Mouse (Mus musculus) urinary bladder, adult 18-20 months (tissue): Measurements from ENCODE around the gene Plvap.
A peak's percentile ranks its signal among the peaks of the same experiment; 100 is the strongest.

ENCODE experiments used
- DNase-seq, 2 experiments: peaks; one replicate each; pipeline ENCODE4 v3.0.0; 2022; ENCODE audit warnings: low spot score in 2 of 2, mixed read lengths in 2 of 2

The Plvap gene

DNA sequence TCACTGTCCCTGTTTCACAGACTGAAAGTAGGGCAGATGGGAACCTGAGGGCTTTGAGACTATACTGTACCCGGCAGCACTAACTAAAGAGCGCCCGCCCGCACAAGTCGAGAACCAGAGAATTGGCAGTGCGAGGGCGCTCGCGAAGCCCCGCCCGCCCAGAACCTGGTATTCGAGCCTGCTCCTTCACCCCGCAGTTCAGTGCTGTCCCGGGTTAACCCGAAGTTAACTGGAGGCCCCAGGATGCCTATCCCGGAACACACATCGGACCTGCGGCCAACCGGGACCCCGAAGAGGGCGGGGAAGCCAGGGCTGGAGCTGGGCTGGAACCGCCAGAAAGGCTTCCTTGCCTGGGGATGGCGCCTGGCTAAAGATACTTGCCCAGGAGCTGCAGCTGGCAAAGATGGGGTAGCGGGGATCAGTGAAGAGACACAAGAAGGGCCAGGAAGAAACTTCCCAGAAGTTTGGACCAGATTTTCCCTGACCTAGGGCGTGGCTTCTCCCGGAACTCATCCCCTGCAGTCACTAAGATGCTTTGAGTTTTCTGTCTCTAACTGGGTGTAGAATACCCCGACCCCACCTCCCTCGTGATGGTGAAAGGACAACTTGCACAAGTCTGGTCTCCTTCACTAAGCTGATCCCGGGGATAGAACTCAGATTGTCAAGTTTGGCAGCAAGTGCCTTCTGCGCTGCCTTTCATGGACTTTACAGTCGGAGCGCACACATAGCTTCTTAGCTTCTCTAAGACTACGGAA is 23.7 kb downstream of the Plvap start, which contains the start of gene Gtpbp3:
Gene Gtpbp3 (plus strand): TSS at position 413 of the 755 bp plus-strand sequence.
- DNase-seq: peak; percentile 75 to 79

DNA sequence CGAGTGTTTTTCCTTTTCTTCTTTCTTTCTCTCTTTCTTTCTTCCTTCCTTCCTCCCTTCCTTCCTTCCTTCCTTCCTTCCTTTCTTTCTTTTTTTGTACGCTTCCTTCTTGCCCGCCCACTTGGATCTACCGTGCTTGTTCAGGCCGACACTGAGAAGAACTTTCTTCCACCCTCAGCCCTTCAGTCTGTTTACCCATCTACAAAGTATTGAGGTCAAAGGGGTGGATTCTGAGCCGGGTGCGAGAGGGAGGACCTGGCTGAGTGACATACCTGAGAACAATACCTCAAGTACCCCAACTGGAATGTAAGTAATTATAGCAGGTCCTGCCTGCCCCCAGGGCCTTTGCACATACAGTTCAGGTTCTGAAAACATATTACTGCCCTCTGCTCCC is 25.4 kb downstream of the Plvap start:
- no peak for DNase-seq

DNA sequence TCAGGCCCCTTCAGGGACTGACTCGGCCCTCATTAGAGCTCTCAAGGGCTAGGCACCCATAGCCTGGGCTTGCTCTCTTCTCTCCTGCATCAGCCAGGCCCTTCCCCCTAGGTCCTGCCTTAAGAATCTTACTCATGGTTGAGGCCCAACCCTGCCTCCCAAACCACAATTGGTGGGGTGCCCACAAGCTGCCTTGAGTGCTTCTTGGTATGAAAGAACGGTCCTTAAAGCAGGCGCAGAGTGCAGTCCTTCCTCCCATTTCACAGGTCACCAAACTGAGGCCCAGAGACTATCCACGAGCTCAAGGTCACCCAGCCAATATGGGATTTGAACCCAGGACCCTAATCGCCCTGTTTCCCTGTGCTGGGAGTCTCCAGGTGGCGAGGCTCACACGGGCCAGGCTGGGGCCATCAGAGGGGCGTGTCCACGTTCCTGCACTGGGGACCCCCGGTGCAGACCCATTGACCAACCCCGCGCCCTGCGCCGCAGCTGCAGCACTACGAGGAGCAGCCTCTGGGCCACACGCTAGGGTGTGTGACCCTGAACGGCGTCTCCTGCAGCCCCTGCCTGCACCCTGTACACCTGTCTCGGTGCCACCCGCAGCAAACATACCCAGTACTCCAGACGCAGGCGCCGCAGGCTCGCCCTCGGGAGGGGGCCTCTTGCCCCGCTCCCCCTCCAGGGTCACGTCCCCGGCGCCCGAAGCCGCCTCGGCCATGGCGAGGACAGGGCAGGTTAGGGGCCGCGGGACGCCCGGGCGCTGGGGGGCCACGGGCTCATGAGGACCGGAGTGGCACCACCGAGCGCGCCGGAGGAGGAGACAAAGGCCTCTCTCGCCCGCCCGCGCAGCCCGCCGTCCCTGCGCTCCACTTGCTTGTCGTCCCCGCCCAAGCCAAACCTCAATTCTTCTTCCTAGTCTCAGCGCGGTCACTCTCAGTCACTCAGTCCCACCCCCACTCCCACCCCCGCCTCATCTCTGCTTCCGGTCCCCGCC is 26.1 kb downstream of the Plvap start, which contains the start of gene Ano8:
Gene Ano8 (minus strand): TSS at position 822 of the 994 bp plus-strand sequence.
- peak; percentile 75 to 76 for DNase-seq

DNA sequence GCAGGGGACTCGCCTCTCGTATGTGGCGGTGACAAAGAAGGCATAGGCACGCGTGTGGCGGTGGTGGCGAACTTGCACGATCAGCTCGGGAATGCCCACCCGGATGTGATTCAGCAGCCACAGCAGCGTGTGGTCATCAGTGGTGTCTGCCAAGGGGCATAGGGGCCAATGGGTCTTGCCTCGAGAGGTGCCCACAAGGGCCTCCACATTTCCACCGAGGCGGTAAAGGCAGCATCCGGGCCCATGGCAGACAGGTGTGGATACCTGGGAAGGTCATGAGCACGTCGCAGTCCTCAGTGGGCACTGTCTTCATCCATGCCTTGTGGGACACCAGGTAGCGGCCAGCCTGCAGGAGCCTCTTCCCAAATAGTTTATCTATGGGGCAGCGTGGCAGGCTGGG is 26.8 kb downstream of the Plvap start:
- no peak for DNase-seq

DNA sequence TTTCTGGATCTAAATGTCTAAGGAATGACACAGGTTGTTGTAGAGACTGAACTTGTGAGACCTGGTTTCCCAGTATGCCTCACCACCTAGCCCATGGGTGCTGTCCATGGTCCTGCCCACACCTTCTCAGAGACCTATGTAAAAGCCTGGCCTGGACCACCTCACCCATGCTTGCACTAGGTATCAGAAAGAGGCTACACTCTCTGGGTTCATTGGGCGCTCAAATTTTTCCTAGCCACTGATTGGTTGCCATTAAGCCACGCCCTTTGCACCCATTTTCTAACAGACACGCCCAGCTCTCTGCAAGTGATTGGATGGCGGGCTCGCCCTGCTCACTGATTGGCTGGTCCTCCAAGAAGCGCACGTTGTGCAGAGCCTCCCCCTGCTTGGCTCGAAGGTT is 27.6 kb downstream of the Plvap start:
- no peak for DNase-seq

DNA sequence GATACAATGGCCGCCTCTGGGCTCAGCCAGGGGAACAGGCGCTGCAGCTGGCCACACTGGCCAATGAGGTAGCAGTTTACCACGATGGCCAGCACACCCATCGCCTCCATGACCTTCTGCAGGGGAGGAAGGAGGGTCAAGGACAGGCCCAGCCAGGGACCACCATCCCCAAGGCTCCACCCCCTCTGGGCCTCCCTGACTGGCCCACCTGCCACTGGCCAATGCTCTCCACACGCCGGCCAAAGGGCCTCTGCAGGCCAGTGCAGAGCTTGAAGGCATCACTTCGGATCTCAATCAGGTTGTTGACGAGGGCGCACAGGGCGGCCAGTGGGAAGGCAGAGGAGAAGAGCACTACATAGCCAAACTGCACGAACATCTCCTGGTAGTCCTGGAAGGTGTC is 32.6 kb downstream of the Plvap start:
- DNase-seq: no peak

DNA sequence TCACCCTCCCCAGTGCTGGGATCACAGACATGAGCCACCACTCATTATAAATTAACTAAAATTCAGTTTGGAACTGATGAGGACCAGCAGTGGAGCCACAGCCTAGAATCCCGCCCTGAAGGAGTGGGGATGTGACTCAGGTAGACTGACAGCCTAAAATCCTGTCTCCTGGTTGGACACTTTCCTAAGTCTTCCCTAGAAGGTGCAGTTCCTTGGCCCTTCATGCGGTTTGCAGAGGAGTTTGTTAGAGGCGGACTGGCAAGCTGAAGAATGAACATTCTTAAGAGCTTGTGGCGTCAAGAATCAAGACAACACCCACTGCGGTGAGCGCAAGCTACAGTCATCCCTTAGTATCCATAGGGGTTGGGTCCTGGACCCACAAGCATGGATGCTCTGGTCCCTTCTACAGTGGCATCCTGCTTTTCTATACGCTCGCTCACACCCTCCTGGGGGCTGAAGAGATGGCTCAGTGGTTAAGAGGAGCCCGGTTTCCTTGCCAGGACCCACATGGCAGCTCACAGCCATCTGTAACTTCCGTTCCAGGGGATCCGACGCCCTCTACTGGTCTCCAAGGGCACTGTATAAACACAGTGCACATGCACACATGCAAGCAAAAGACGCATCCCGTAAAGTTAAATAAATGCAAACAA is 34.2 kb downstream of the Plvap start:
- no peak for DNase-seq

DNA sequence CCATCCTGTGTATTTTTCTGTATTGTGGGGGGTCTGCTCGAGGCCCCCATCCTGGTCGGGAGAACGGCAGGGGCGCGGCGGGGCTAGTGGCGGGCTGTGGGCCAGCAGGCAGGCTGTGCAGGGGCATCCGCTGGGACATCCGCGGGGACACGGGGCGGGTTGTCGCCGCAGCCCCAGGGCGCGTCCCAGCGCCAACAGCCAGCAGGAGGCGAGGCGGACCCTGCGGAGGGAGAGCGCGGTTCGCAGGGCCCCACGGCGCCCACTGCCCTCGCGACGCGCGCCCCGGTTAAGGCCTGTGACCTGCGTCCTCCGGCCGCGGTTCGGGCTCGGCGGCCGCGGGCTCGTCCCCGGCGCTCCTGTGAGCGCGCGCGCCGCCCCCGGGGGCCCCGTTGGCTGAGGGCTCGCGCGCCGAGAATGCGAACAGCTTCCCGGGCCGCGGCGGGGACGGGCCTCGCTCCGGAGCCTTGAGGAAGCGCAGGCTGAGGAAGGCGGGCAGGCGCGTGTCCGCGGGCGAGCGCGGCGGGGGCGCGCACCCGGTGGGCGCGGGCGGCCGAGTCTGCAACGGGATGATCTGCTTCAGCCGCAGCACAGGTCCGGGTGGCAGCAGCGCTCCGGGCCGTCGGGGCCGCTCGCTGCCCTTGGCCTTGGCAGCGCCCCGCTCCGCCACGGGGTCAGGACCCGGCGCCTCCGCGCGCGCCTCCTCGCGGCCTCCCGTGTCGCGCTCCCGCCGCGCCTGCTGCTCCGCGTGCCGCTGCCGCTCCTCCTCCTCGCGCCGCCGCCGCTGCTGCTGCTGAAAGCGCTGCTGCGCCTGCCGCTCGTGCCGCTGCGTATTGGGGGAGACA is 35.2 kb downstream of the Plvap start:
- peak; percentile 65 to 80 for DNase-seq

DNA sequence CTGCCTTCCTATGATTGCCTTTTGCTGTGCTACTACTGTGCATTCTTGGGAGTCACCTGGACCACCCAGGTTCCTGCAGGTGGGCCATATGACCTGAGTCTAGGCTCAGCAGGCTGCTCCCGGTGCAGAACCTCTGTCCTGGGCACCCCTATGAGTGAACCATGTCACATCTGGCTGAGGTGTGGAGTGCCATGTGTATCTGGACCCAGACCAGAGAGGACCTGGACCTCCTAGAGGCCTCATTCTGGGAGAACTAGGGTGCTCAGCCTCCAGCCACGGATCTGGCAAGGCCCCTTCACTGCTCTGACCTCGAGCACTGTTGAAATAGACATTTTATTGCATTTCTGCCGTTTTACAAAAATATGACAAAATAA is 35.9 kb downstream of the Plvap start:
- DNase-seq: no peak

DNA sequence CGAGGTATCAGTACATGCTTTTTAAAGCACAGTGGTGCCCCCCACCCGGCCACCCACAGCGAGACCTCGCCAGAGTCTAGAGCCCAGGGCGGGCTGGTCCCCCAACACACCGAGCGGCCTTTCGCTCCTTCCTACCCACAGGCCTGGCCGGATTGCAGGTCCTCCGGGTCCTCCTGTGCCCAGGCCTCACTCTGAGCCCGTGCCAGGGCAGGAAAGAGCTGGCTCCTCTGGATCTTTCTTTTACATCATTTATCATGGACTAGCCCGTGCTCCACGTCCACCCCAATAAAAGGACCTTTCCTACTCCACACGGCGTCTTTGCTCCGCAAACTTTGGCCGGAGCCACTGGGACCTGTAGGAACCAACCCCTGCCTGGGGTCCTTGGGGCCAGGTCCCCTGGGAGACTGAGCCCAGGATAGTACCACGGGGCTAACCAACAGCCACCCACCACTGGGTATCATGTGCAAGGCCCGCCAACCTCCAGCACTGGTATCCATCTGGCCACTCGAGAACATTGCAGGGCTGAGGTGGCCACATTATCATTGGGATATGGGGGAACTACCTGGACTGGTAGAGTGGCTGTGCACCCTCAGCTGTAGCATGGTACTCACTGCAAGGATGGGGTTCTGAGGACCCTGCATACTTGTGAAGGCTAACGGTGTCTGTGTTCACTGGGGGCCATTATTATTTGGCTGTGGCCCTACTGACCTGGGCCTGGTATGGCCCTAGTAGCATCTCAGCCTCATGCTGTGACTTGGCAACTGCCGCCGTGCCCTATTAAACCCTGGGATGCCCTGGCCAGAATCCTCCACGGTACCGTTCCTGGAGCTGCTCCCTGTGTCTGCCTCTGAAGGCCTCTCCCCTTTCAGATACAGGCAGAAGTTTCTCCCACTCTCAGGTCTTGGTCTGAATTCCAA is 36.5 kb downstream of the Plvap start:
- DNase-seq: no peak

DNA sequence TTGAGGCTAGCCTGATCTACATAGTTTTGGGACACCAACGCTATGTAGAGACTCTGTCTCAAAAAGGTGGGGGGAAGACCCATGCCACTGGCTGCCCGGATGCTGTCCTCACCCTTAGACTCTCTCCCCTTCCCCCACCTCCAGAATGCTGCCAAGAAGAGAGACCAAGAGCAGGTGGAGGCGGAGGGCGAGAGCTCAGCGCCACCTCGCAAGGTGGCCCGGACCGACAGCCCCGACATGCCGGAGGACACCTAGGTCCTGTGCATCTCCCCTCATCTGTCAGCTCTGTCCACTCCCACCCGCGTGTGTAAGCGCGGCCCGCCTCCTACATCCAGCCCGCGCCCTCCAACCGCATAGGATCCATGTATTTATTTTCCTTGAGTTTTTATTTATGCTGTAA is 37.2 kb downstream of the Plvap start:
- DNase-seq: no peak

DNA sequence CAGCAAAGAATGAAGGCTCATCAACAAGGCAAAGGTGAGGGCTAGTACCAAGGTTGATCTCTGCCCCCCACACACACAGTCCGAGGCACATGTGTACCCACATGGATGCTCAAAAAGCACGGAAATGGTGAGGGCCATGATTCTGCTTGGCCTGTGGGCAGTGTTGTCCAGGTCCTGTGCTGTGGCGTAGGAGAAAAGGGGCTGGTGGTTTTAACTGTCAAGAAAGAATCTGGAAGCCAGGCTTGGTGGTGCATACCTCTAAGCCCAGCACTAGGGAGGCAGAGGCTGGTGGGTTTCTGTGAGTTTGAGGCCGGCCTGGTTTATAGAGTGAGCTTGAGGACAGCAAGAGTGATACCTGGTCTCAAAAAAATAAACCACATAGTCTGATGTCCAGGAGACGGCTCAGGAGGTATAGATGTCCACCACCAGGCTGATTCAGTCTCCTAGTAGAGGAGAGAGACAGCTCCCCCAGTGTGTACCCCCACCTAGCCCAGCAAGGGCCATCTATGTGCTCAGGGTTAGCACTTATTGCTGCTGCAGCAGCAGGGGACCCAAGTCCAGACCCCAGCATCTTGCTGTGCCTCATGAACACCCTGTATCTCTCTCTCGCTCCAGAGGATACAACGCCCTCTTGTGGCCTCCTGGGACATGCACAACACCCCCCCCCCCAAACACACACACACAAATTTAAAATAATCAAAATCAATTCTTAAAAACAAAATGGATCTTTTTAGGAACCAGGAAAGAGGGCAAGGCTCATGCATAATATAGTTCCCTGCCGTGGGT is 38.8 kb downstream of the Plvap start:
- DNase-seq: no peak

DNA sequence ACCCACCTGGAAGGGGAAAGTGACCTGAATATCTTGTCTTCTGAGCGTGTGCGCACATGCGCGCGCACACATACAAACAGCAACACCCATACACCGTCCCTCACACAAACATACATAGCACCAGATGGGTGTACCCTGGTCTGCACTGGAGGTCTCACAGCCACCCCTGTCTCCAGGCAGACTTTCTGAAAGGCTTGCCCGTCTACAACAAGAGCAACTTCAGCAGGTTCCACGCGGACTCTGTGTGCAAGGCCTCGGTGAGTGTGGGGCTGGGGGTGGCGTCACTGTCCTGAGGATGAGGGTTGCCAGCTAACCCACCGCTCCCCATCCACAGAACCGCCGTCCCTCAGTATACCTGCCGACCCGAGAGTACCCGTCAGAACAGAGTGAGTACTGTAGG is 39.7 kb downstream of the Plvap start:
- DNase-seq: no peak

DNA sequence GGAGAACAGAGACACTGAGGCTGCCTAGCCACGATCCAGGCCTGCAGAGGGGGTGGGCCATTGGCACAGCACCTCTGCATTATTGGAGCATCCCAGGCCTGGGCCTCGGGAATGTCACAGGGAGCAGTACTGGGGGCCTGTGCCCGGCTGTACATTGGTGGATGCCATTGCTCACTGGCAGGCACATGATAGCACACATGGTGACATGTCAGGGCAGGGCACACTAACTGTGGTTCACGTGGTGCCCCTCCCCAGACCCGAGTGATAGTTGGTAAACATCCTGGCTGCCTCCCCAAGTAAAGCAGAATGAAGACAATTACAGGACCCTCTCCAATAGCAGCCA is 40.7 kb downstream of the Plvap start:
- DNase-seq: no peak

DNA sequence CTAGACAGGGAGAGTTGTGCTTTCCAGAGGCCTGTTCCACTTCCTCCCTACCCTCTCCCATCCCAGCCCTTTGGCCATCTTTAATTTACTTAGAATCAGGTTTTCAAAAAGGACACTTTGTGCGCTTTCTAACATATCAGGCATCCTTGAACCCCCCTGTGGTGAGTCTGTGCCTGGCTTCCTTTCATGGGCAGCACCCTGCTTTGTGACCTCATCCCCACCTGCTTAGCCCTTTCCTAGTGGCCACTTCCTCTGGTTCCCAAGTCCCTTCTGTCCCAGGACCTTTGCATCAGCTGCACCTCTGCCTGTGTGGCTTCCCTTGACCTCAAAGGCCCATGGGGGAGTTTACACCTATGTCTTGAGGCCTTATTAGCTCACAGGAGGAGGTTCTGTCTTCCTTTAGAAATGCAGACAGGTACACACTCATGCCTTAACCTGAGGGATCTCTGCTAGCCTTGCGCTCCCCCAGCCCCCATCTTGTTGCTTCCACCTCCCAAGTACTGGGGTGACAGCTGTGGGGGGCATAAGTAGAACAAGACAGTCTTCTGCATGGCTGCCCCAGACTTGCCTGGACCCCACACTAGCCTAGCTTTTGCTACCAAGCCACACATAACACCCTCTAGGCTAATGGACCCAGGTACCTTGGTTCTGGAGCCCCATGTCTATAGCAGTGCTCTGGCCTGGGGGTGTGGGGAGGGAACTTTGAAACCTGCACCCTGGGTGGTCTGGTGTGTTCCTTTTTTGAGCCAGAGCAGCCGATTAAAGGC is 41.2 kb downstream of the Plvap start:
- no peak for DNase-seq

DNA sequence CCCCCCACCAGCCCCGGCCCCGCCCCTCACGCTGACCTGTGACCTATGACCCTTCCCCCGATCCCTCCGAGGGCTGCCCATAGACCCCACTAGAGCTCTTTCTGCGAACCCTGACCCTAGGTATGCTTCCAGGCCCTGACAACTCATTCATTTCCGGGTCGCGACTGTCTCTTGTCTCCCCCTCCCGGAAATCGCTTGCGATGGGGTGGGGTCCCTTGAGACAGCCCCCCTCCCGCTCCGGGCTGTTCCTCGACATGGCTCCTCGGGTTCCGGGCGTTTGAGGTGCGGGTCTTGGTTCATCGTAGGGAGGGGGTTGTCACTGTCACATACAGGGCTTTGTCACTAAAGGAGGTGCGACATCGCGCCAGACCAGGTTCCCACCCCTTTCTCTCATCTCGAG is 42.1 kb downstream of the Plvap start:
- DNase-seq: peak in 1 of 2 experiments; percentile 29

DNA sequence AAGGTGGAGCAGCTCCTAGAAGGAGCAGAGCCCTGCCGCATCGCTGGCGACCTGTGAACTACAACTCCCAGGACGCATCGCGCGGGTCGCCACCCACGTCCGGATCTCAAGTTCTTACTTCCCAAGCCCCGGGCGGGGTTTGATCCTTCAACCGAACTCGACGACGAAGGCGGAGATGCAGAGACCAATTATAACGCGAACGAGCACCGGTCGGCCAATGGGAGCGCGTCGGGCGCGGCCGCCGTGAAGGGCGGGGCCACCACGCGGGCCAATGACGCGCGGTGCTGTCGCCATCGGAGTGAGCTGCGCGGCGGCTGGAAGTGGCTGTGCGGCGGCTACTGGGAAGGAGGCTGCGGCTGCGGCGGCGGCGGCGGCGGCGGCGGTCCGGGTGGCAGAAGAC is 42.6 kb downstream of the Plvap start, which contains the start of gene Dda1:
Gene Dda1 (plus strand): TSS at position 284 of the 400 bp plus-strand sequence.
- DNase-seq: peak; percentile 85 to 97

DNA sequence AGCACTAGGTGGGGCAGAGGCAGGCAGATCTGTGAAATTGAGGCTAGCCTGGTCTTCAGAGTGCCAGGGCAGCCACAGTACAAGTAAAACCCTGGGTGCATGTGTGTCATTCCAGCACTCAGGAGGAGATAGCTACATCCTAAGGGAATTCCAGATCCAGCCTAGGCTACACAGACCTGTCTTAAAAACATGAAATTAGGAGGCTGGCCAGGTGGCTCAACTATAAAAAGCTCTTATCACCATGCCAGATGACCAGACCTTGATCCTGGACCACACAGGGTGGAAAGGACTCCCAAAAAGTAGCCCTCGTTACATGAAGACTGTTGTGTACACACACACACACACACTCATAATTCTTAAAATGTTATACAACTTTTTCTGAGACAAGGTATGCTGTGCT is 43.6 kb downstream of the Plvap start:
- DNase-seq: no peak

DNA sequence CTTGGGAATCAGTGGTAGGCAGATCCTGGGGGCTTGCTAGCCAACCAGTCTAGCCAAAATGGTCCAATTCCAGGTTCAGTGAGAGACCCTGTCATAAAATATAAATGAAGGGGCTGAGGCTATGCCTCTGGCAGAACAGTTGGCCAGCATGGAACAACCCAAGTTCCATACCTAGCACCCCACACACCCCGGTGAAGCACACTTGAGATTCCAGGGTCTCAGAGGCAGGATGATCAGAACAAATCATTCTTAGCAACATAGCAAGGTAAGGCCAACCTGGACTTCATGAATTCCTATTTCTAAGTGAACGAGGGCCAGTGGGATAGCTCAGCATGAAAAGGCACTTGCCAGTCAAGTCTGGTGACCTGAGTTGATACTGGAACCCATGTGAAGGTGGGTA is 44.4 kb downstream of the Plvap start:
- no peak for DNase-seq
